Mouse (Mus musculus) embryo, embryonic 9.5 days (tissue): ENCODE measurements around the gene Chd8.

Source experiments
- DNase-seq: peaks from one replicate; pipeline ENCODE4 v3.0.0-alpha.2; 2017; ENCODE audit errors: extremely low spot score

Chd8 gene

DNA sequence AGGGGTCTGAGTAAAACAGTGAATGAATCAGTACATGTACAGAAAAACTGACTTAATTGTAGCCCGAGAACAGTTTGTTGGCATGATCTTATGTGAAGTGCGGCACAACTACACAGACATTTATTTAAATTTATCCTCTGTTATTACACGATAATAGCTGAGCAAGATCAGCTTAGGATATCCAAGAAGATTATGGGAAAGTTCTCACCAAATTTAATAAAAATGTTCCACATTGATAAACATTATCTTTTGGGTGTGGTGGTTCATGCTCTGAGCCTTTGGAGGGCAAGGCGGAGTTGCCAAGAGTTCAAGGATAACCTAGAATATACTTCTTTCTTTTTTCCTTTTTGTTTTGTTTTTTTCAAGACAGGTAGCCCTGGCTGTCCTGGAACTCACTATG lies 58.2 kb downstream of the Chd8 start:
- DNase-seq = no peak

DNA sequence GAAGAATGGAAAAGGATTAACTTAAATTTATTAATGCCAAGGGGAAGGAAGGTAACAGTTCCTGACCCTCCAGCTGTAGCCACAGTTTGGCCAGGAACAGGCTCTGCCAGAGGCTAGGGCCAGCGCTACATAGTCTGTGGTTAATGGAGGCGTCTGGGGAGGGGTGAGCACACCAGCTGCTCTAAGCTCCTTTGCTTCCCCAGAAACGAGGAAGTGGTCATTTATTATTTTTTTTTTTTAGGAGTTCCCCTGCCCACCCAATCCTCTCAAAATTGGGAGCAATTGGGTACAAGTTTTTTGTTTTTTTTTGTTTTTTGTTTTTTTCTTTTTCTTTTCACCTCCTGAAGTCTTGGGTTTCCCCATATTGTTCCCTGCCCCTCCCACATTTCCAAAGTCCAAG lies 59.4 kb downstream of the Chd8 start:
- peak; percentile 12 for DNase-seq

DNA sequence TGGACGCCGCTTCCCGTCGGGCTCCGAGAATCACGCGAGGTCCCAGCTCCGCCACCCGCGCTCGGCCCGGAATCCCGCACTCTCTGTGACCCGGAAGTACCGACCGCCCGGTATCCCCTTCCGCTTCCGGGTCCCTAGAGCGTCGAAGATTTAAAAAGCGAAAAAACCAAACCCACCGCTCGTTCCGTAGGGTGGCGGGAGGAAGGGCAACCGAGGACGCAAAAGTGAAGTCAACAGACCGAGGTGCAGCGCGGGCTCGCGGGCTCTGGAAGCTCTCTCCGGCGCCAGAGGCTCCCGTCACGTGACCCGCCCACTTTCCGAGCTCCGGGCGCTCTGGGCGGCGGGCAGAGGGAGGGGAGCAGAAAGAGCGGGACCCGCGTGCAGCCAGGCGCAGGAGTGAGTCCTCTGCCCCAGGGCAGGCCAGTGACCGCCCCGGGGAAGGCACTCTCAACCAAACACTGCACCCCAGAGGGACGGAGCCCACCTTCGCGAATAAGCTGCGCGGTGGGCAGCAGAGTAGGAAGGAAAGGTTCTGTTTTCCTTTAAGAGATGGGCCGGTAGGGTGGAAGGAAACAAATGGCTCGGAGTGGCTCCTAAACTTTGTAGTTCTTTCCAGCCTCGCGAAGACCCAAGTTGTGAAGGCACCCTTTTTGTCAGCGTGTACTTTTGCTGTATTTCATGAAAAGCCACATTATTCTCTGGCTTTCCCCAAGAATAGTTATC lies 60.3 kb downstream of the Chd8 start, which contains the start of gene Supt16:
Supt16 (minus strand) TSS at position 261 of the 723 bp plus-strand sequence.
- peak; percentile 90 for DNase-seq

DNA sequence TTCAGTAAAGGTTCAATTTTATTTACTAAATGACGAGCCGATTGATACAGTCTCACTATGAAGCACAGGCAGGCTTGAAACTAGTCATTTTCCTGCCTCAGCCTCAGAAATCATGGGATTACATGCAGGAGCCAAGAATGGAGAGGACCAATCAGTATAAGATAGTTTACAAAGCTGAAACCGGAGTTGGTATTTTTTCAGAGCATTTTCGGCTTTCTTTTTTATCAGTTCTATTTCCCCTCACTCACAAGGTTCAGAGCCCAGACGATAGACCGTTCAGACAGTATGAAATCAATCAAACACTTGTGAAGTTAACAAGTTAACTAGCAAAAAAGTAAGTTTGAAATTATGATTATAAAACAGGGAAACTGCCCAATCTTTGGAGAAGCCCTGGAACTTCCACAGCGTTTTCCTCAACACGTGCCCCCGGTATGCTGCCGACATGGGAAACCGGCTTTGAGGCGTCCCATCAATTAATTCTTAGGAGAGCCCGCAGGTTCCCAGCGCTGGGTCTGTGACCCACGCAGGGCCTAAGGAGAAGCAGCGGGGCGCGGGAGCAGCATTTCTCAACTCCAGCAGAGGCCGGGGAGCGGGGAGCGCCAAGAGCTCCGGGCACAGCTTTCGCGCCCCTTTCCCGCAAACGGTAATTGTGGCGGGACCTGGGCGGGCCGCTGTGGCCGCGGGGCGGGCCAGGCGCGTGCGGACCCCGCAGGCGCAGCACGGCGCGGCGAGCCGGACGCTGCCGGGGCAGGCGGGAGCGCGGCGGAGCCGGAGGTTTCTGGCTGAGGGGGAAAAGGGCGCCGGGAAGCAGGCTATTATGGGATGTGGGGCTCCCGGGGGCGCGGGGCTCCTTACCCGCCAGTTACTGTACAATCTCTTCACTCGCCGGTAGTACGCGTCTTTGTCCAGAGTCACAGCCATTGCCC lies 61.1 kb downstream of the Chd8 start:
- no peak for DNase-seq

DNA sequence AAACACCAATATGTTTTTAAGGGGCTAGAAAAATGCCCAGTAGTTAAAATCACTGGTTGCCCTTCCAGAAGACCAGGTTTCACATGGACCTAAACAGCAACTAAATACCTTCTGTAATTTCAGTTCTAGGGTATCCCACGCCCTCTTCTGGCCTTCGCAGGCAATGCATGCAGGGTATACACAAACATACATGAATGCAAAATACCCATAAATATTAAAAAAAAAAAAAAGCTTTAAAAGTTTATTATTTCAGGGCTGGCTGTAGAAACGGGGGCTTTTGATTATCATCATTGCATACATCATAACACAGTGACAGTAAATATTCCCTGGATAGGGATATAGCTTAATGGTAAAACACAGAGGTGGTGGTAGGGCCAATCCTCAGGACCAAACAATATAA lies 61.9 kb downstream of the Chd8 start:
- DNase-seq = peak; percentile 54

DNA sequence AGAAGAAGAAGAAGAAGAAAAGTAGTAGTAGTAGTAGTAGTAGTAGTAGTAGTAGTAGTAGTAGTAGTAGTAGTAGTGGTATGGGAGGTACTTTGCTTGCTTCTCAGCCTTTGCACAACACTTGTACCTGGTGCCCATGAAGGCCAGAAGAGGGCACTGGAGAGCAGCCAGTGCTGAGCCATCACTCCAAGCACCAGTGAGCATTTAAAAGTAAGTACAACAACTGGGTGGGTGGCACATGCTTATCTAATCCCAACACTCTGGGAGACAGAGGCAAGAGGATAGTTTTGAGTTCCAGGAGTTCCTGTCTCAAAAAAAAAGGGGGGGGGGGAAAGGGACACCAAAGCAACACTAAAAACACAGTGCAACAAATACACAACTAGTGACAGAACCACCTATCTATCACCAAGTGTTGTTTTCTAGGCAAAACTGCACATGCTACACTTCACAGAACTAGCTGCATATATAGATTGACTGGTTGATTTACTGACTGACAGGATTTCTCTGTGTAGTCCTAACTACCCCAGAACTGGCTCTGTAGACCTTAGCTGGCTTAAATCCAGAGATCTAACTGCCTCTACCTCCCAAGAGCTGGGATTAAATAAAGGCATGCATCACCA lies 66.7 kb downstream of the Chd8 start:
- peak; percentile 27 for DNase-seq

DNA sequence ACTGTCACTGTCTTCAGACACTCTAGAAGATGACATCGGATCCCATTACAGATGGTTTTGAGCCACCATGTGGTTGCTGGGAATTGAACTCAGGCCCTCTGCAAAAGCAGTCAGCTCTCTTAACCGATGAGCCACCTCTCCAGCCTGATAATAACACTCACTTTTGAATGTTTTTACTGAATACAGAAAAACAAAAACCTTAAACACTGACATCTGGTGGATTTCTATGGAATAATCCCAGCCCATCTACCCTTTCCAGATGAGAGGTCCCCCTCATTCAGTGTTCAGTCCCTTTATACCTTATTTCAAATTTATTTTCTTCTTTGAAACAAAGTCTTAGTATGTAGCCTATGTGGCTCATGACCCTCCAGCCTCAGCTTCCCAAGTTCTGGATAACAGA lies 68.1 kb downstream of the Chd8 start:
- DNase-seq = no peak

DNA sequence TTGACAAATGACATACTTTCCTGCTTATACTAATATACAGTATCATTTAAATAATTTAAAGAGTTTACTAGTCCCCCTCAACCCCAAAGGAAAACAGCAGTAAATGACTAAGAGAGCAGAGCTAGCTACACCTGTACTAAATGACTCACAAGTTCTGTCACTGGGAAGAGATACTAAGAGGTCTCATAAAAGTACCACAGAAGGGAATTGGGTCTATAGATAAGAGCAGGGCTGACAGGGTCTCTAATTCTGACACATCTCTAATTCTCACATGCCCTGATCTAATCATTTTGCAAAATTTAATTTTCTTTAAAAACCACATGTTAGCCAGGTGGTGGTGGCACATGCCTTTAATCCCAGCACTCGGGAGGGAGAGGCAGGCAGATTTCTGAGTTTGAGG lies 68.8 kb downstream of the Chd8 start:
- DNase-seq = no peak

DNA sequence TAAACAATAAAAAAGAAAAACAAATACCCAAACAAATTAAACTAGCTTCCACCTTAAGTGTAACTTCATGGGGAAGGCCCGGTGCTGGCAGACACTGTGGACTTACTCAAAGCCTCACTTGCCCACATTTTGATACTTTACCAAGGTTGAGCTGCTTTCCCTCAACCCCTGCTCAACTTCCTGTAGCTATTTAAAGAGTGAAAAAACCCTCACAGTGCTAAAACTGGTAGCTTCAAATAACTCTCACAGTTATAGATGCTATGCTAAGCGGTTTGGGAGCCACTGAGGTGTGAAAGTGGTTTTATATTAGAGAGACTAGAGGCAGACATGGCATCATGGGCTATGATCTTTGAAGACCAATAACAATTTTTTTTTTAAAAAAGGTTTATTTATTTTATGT lies 91.0 kb downstream of the Chd8 start:
- DNase-seq = no peak

DNA sequence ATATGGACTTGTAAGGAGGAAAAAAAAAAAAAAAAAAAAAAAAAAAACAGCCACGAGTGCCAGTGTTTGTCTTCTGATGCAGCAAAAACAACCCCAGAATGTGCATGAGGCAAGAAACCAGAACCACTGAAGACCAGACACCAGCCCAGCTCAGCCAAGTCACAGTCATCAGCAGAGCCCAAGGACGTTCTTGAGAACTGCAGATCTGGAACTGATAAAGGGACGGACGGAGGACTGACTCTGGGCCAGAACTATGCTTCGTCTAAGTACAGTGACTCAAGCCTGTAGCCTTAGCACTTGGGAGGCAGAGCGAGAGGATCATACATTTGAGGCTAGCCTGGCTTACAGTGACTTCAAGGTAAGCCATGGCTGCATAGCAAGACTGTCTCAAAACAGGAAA lies 96.7 kb downstream of the Chd8 start:
- DNase-seq = no peak

DNA sequence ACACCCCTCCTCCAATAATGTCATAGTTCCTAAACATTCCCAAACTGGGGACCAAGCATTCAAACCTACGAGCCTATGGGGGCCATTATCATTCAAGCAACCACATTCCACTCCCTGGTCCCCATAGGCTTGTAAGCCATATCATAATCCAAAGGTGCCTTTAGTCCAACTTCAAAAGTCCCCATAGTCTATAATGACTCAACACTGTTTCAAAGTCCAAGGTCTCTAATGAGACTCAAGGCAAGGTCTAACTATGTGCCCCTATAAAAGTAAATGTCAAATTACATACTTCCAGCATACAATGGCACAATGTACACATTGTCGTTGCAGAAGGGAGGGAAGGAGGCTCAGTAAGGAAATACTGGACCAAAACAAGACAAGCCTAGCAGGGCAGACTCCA lies 102.6 kb downstream of the Chd8 start:
- no peak for DNase-seq

DNA sequence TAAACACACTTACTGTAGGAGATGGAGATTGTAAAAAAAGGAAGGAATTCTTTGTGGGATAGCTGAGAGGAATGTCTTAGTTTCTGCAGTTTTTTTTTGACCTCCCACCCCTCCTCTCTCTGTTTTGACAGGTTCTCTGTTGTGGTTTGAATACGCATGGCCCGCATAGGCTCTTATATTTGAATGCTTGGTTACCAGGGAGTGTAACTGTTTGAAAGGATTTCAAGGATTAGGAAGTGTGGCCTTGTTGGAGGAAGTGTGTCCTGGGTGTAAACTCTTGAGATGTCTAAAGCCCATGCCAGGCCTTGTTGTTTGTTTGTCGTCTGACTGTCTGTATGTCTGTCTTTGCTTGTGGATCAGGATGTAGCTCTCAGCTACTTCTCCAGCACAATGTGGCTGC lies 105.0 kb downstream of the Chd8 start:
- DNase-seq = no peak

DNA sequence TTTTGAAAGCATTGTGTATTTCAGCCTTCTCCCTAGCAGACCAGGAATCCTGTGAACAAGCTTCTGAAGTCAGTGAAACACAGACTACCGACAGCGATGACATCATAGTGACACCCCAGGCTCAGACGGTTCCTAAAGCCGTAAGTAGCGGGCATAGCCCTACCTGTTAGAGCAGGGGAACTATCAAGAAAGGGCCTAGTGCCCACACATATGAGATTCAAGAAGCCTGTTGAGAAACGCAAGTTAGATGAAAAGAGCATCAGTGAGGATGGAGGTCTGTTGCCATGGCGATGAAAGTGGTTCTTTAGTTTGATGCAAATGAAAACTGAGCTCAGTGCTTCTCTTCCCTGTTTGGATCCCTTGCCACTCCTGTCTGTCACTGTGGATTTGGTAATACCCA lies 105.4 kb downstream of the Chd8 start:
- DNase-seq = no peak

DNA sequence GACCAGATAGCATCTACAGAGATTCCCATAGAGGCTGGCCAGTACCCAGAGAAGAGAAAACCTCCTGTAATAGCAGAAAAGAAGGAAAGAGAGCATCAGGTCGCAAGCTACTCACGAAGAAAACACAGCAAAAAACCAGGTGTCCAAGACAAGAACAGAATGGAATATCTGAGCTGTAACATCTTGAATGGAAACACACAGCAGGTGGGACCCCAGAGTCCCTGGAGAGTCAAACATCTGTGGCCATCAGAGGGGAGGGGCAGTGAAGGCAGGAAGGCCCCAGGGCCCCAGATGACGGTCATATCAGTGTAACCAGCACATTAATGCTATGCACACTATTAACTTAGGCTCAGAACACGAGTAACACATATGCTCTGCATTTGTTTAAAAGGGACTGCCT lies 107.7 kb downstream of the Chd8 start:
- DNase-seq = no peak
